Mouse (Mus musculus) yolk sac, embryonic 10.5 days (tissue): ENCODE data around the gene Btbd35f30.
"Not testable (repeated sequence)": the region's sequence is repeated elsewhere in the genome, so short reads cannot be mapped to it uniquely, and the experiment has no call there.

ENCODE experiments used
- DNase-seq: peaks from one replicate; pipeline ENCODE4 v3.0.0-alpha.2; 2017; ENCODE audit warnings: low spot score

Gene Btbd35f30

DNA sequence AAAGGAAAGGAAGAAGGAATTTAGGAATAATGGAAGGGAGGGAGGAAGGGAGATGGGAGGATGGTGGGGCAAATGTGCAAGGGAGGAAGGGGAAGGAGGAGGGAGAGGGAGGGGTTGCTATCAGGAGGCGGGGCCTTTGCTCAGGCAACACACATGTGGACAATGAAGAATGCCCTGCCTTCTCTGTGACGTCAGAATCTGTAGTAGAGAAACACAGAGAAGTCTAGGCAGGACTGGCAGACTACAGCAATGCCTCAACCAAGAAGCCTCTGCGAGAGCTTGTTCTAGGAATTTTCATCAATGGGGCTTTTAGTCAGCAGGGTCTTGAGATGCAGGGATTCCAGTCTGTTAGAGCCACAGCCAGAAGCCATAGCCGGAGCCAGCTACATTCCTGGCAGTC lies at the start of gene Btbd35f30:
Gene Btbd35f30, plus strand, starts transcription at position 301 of the 400 bp plus-strand sequence.
- not testable (repeated sequence) for DNase-seq

DNA sequence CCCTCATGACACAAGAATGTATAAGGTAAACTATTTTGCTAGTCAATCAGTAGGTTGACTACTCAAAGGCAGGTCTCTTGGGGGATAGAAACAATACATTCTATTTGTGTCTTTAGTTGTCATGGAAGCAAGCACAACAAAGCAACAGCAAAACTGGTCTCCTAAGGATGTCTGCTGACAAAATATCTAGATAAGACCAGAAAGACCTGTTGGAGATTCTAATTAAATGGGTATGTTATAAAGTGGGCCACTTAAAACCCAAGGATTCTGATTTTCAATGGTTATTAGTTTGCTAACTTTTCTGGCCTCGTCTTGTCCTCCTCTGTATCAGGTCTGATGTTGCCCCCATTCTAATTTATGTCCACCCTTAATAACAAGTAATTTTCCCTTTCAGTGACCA lies 47.0 kb downstream of the Btbd35f30 start, which contains the start of gene Gm21789:
Gene Gm21789, plus strand, starts transcription at position 301 of the 400 bp plus-strand sequence.
- not testable (repeated sequence) for DNase-seq
